Mouse (Mus musculus) bone marrow, adult 2 months (tissue): ENCODE measurements around the gene Armc2.

Experiments used
- CTCF ChIP-seq: fragments of 200-500 bp; IDR thresholded peaks from 2 replicates; pipeline ENCODE4 v1.5.1; 2011; ENCODE audit warnings: low read length, control low read depth; ENCODE audit not compliant: control insufficient read depth, insufficient read depth
- POLR2A ChIP-seq: fragments of 200-500 bp; IDR thresholded peaks from 2 replicates; pipeline ENCODE4 v1.6.1; 2011; ENCODE audit warnings: low read depth, mild to moderate bottlenecking, control low read depth, low read length, borderline replicate concordance; ENCODE audit not compliant: control insufficient read depth

GRCm38 (mm10) chr10:41994578-41994977 is 23.7 kb downstream of the Armc2 start:
- TF ChIP-seq POLR2A (no peak), CTCF (no peak)
